Mouse (Mus musculus) forebrain, postnatal 0 days (tissue): Measurements from ENCODE around the gene 1700123O20Rik. TPM values are rescaled to one million over a fixed set of nuclear protein-coding genes. Genes with fewer than 3 reads are reported as not detected.

Experiments used
- ATAC-seq: fragments of 200-750 bp; cut with Nextera tagmentation; 2 replicates; pipeline ENCODE4 v1.8.0; 2017; ENCODE audit warnings: mild to moderate bottlenecking, moderate library complexity
- DNase-seq: peaks from one replicate; pipeline ENCODE4 v3.0.0-alpha.2; 2015
- H3K27ac ChIP-seq: fragments of 300-500 bp; sonication (generic); 2 replicates; pipeline ENCODE4 v1.5.1; 2014; ENCODE audit warnings: low read depth, mild to moderate bottlenecking, antibody characterized with exemption, low read length, moderate library complexity, mixed read lengths
- H3K27me3 ChIP-seq: fragments of 300-500 bp; sonication (generic); 2 replicates; pipeline ENCODE4 v1.6.1; 2014; ENCODE audit warnings: mild to moderate bottlenecking, low read length, mixed read lengths; ENCODE audit not compliant: insufficient read depth
- H3K36me3 ChIP-seq: fragments of 300-500 bp; sonication (generic); 2 replicates; pipeline ENCODE4 v1.6.1; 2014; ENCODE audit warnings: mild to moderate bottlenecking, moderate library complexity; ENCODE audit not compliant: insufficient read depth
- H3K4me1 ChIP-seq: fragments of 300-500 bp; sonication (generic); 2 replicates; pipeline ENCODE4 v1.6.1; 2014; ENCODE audit warnings: antibody characterized with exemption; ENCODE audit not compliant: insufficient read depth
- H3K4me2 ChIP-seq: fragments of 300-500 bp; sonication (generic); 2 replicates; pipeline ENCODE4 v1.6.1; 2014; ENCODE audit warnings: low read depth, mild to moderate bottlenecking, moderate library complexity
- H3K4me3 ChIP-seq: fragments of 300-500 bp; sonication (generic); 2 replicates; pipeline ENCODE4 v1.5.1; 2014; ENCODE audit warnings: low read depth, low read length, mixed read lengths
- H3K9ac ChIP-seq: fragments of 300-500 bp; sonication (generic); 2 replicates; pipeline ENCODE4 v1.6.1; 2014; ENCODE audit warnings: mild to moderate bottlenecking
- H3K9me3 ChIP-seq: fragments of 300-500 bp; sonication (generic); 2 replicates; pipeline ENCODE4 v1.6.1; 2016; ENCODE audit warnings: low read length
- CTCF ChIP-seq: sonication (generic); IDR thresholded peaks from 2 replicates; pipeline ENCODE4 v1.5.1; 2016; ENCODE audit warnings: antibody characterized with exemption, control low read depth, low read depth
- WGBS: fragments of 180-500 bp; shearing (Covaris S2); extraction: QIAGEN DNeasy Blood & Tissue Kit; methylation state at CpG from one replicate; pipeline ENCODE4 v1.1.7; 2014; 5-methylcytosine and 5-hydroxymethylcytosine counted together
- polyA plus RNA-seq: library from polyadenylated mRNA; unstranded; fragments of >200 nt; fragmentation: Nextera tagmentation; extraction: Ambion mirVana; gene quantifications from 2 replicates; pipeline ENCODE4 v1.2.1, GENCODE M21; 2015
- total RNA-seq: library from RNA; depleted of rRNA; stranded (reverse); fragments of >200 nt; gene quantifications from 2 replicates; pipeline ENCODE4 v1.2.3, GENCODE M21; 2014

The 1700123O20Rik gene
- total and polyA plus RNA-seq, 2 experiments from 2014 or later, result 32.0 to 66.6 TPM

- H3K27me3 ChIP-seq, result no peaks in the 10 kb centered on the region
- no peak overlapping the region for H3K27ac ChIP-seq
- no peak overlapping the region for H3K4me2 ChIP-seq
- 72% methylated on average over 2 of the region's 2 CpGs for WGBS
- peaks cover 62% of the 10 kb centered on the region for H3K36me3 ChIP-seq
- no peak overlapping the region for H3K4me3 ChIP-seq
- no peak for ATAC-seq
- DNase-seq, result no peak
- no peaks in the 10 kb centered on the region for H3K9me3 ChIP-seq
- no peaks in the 10 kb centered on the region for H3K4me1 ChIP-seq
- no peak overlapping the region for H3K9ac ChIP-seq
- no peak for TF ChIP-seq CTCF
Observed at GRCm38 (mm10) chr14:54674317-54674716, 11.7 kb upstream of the 1700123O20Rik start.

DNA sequence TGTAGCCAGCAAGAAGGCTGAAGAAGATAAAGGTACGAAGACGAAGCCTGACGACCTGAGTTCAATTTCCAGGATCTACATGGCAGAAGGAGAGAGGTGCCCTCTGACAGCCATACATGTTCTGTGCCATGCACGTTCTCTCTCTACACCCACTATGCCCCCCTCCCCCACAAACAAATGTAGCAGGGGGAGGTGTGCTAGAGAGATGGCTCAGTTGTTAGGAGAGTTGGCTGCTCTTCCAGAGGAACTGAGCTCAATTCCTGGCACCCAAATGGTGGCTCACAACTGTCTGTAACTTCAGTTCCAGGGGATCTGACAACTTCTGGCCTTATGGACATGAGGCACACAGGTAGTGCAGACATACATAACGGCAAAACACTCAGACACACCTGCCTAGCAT lies 9.7 kb upstream of the 1700123O20Rik start:
- 86% methylated on average over 5 of the region's 5 CpGs for WGBS
- ATAC-seq (no peak), DNase-seq (no peak)
- Histone ChIP-seq H3K4me2 (no peak overlapping the region), H3K27me3 (no peaks in the 10 kb centered on the region), H3K9me3 (no peaks in the 10 kb centered on the region), H3K9ac (no peak overlapping the region), H3K4me3 (no peak overlapping the region), H3K36me3 (peaks cover 61% of the 10 kb centered on the region), H3K27ac (no peak overlapping the region), H3K4me1 (no peaks in the 10 kb centered on the region)
- TF ChIP-seq CTCF, result no peak

GRCm38 (mm10) chr14:54678657-54679304 lies 7.2 kb upstream of the 1700123O20Rik start:
- no peaks in the 10 kb centered on the region for H3K9me3 ChIP-seq
- peaks cover 54% of the 10 kb centered on the region for H3K36me3 ChIP-seq
- H3K4me3 ChIP-seq, result no peak overlapping the region
- no peak overlapping the region for H3K4me2 ChIP-seq
- no peaks in the 10 kb centered on the region for H3K27me3 ChIP-seq
- H3K27ac ChIP-seq, result no peak overlapping the region
- no peak for TF ChIP-seq CTCF
- 89% methylated on average over 16 of the region's 16 CpGs for WGBS
- ATAC-seq, result no peak
- H3K4me1 ChIP-seq, result no peaks in the 10 kb centered on the region
- DNase-seq, result no peak
- H3K9ac ChIP-seq, result no peak overlapping the region

- Histone ChIP-seq H3K4me2 (no peak overlapping the region), H3K27me3 (no peaks in the 10 kb centered on the region), H3K9me3 (no peaks in the 10 kb centered on the region), H3K36me3 (peaks cover 27% of the 10 kb centered on the region), H3K4me1 (peaks cover 11% of the 10 kb centered on the region), H3K27ac (no peak overlapping the region), H3K9ac (no peak overlapping the region), H3K4me3 (no peak overlapping the region)
- DNase-seq (no peak), ATAC-seq (no peak)
- no peak for TF ChIP-seq CTCF
- 89% methylated on average over 3 of the region's 3 CpGs for WGBS
Observed at GRCm38 (mm10) chr14:54682396-54682795, 3.6 kb upstream of the 1700123O20Rik start.

GRCm38 (mm10) chr14:54685471-54685870 lies 545 bp upstream of the 1700123O20Rik start:
- peak overlapping the region; percentile 97 for H3K27ac ChIP-seq
- peak overlapping the region; percentile 97 for H3K9ac ChIP-seq
- peak overlapping the region; percentile 84 for H3K4me2 ChIP-seq
- H3K9me3 ChIP-seq, result no peaks in the 10 kb centered on the region
- no peak for TF ChIP-seq CTCF
- 13% methylated on average over 8 of the region's 8 CpGs for WGBS
- no peaks in the 10 kb centered on the region for H3K27me3 ChIP-seq
- DNase-seq (no peak), ATAC-seq (no peak)
- peak overlapping the region; percentile 94 for H3K4me3 ChIP-seq
- peaks cover 19% of the 10 kb centered on the region for H3K4me1 ChIP-seq
- peaks cover 21% of the 10 kb centered on the region for H3K36me3 ChIP-seq

- WGBS, result under 1% methylated on average over 44 of the region's 44 CpGs
- Histone ChIP-seq H3K4me2 (peak within 1 kb of the TSS; percentile 84), H3K27me3 (no peaks in the 10 kb centered on the region), H3K36me3 (peaks cover 27% of the 10 kb centered on the region), H3K9me3 (no peaks in the 10 kb centered on the region), H3K4me1 (peaks cover 19% of the 10 kb centered on the region), H3K4me3 (peak within 1 kb of the TSS; percentile 94), H3K9ac (peak within 1 kb of the TSS; percentile 97), H3K27ac (peak within 1 kb of the TSS; percentile 97)
- peak; percentile 97 for ATAC-seq
- DNase-seq, result peak; percentile 100
- TF ChIP-seq CTCF, result no peak
Observed at GRCm38 (mm10) chr14:54686522-54687143, 617 bp downstream of the 1700123O20Rik start, which contains the start of gene Acin1. Acin1 (minus strand) TSS chr14:54686931.

GRCm38 (mm10) chr14:54687251-54687650 lies 1.2 kb downstream of the 1700123O20Rik start:
- peak overlapping the region; percentile 52 for H3K9ac ChIP-seq
- ATAC-seq (no peak), DNase-seq (no peak)
- no peaks in the 10 kb centered on the region for H3K9me3 ChIP-seq
- WGBS, result 8% methylated on average over 8 of the region's 8 CpGs
- H3K27ac ChIP-seq, result no peak overlapping the region
- H3K4me1 ChIP-seq, result peaks cover 19% of the 10 kb centered on the region
- peak overlapping the region; percentile 94 for H3K4me3 ChIP-seq
- peaks cover 27% of the 10 kb centered on the region for H3K36me3 ChIP-seq
- peak overlapping the region; percentile 53 for H3K4me2 ChIP-seq
- no peaks in the 10 kb centered on the region for H3K27me3 ChIP-seq
- TF ChIP-seq CTCF, result no peak
